Mouse (Mus musculus) stomach, embryonic 15.5 days (tissue): ENCODE measurements around the gene AA467197. TPM values are rescaled to one million over a fixed set of nuclear protein-coding genes. Genes with fewer than 3 reads are reported as not detected.

Experiments used
- ATAC-seq: fragments of 200-750 bp; cut with Nextera tagmentation; 2 replicates; pipeline ENCODE4 v1.8.0; 2017; ENCODE audit warnings: low read depth, moderate number of reproducible peaks, moderate TSS enrichment; ENCODE audit not compliant: insufficient read depth, low FRiP score
- H3K27ac ChIP-seq: fragments of 300-500 bp; sonication (generic); 2 replicates; pipeline ENCODE4 v1.5.1; 2015; ENCODE audit warnings: mild to moderate bottlenecking, inconsistent platforms
- H3K27me3 ChIP-seq: fragments of 300-500 bp; sonication (generic); replicated peaks from 2 replicates; pipeline ENCODE4 v1.6.1; 2015; ENCODE audit warnings: inconsistent platforms
- H3K36me3 ChIP-seq: fragments of 300-500 bp; sonication (generic); 2 replicates; pipeline ENCODE4 v1.6.1; 2015; ENCODE audit warnings: inconsistent platforms
- H3K4me1 ChIP-seq: fragments of 300-500 bp; sonication (generic); 2 replicates; pipeline ENCODE4 v1.6.1; 2015; ENCODE audit warnings: inconsistent platforms
- H3K4me2 ChIP-seq: fragments of 300-500 bp; sonication (generic); 2 replicates; pipeline ENCODE4 v1.6.1; 2015; ENCODE audit warnings: mild to moderate bottlenecking, inconsistent platforms
- H3K4me3 ChIP-seq: fragments of 300-500 bp; sonication (generic); replicated peaks from 2 replicates; pipeline ENCODE4 v1.5.1; 2015; ENCODE audit warnings: inconsistent platforms
- H3K9ac ChIP-seq: fragments of 300-500 bp; sonication (generic); 2 replicates; pipeline ENCODE4 v1.6.1; 2015; ENCODE audit warnings: inconsistent platforms
- H3K9me3 ChIP-seq: fragments of 300-500 bp; sonication (generic); 2 replicates; pipeline ENCODE4 v1.6.1; 2016; ENCODE audit warnings: inconsistent platforms
- WGBS: fragments of 180-500 bp; shearing (Covaris S2); methylation state at CpG from one replicate; pipeline ENCODE4 v1.1.7; 2015; 5-methylcytosine and 5-hydroxymethylcytosine counted together
- polyA plus RNA-seq: library from polyadenylated mRNA; unstranded; fragments of >200 nt; fragmentation: Nextera tagmentation; extraction: Ambion mirVana; gene quantifications from 2 replicates; pipeline ENCODE4 v1.2.1, GENCODE M21; 2015

Gene AA467197
- polyA plus RNA-seq = 12.2 and 15.2 TPM in 2 replicates

DNA sequence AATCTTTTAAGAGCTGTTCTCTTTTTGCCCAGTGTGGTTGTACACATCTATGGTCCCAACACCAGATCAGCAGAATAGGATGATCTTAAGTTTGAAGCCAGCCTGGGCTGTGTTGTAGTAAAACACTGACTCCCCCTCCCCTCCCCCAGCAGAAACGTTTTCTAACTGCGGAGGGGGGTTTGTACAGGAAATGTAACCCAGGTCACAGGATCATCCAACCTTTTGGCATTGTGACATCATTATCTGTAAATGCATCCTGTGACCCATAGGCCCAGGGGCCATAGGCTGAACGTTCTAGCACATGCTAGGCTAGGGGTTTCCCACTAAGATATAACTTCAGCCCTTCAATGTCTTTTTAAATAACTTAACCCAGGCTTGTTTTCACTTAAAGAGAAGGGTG is at the start of gene AA467197:
Gene AA467197, plus strand, starts transcription at position 301 of the 400 bp plus-strand sequence.
- WGBS = 40% methylated on average over 3 of the region's 3 CpGs

DNA sequence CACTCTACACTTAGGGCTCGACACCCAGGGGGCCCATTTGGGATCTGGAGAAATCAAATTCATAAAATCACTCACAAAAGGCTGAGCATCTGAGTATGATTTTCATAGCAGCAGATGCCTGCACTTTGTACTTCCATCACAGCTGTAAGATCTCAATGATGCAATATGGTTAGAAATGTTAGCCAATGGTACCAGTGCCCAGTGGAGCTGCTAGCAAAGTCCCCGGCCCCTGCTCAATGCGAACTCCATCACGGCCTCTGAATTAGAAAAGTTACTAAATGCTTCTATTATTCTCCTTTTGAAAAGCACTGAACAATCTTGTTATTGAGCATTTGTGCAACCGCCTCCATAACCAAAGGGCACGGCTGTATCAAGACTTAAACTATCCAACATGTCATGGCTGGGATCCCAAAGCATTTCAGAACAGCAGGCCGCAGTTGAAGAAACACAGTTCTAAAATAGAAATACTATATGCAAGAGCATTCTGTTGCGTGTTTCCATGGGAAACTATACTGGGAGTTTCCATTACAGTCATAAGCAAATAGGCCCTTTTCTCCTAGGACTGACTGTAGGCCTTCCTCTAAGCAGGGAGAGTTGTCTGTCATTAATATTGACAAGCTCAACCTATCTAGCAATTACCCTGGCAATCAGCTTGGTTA is 48.8 kb upstream of the AA467197 start:
- Histone ChIP-seq H3K9me3 (no peaks in the 10 kb centered on the region), H3K4me1 (no peaks in the 10 kb centered on the region), H3K4me2 (no peak overlapping the region), H3K9ac (no peak overlapping the region), H3K27ac (no peak overlapping the region), H3K27me3 (no peaks in the 10 kb centered on the region), H3K4me3 (no peak overlapping the region), H3K36me3 (no peaks in the 10 kb centered on the region)
- 83% methylated on average over 8 of the region's 8 CpGs for WGBS
- ATAC-seq = no peak

More for the DNA sequence above, at the start of gene AA467197:
- H3K9ac ChIP-seq = no peak within 1 kb of the TSS
- no peak within 1 kb of the TSS for H3K27ac ChIP-seq
- H3K36me3 ChIP-seq = peaks cover 7% of the 10 kb centered on the region; the same call in 1 of the 2 replicates
- 0 out of 2 replicates have a peak, but pooled peaks cover 3% of the 10 kb centered on the region for H3K27me3 ChIP-seq
- peak within 1 kb of the TSS; percentile 44 for H3K4me3 ChIP-seq
- peak within 1 kb of the TSS; percentile 83 for H3K4me2 ChIP-seq
- H3K4me1 ChIP-seq = peaks cover 9% of the 10 kb centered on the region; the same call in 1 of the 2 replicates
- no peaks in the 10 kb centered on the region for H3K9me3 ChIP-seq
- ATAC-seq = no peak

- H3K9me3 ChIP-seq = no peaks in the 10 kb centered on the region
- H3K4me2 ChIP-seq = no peak overlapping the region
- WGBS = 60% methylated on average over 1 of the region's 1 CpGs
- H3K9ac ChIP-seq = no peak overlapping the region
- no peak overlapping the region for H3K4me3 ChIP-seq
- no peaks in the 10 kb centered on the region for H3K4me1 ChIP-seq
- ATAC-seq = no peak
- H3K27ac ChIP-seq = no peak overlapping the region
- no peaks in the 10 kb centered on the region for H3K27me3 ChIP-seq
- H3K36me3 ChIP-seq = no peaks in the 10 kb centered on the region
Observed at GRCm38 (mm10) chr2:122590351-122590750, 46.4 kb upstream of the AA467197 start.

DNA sequence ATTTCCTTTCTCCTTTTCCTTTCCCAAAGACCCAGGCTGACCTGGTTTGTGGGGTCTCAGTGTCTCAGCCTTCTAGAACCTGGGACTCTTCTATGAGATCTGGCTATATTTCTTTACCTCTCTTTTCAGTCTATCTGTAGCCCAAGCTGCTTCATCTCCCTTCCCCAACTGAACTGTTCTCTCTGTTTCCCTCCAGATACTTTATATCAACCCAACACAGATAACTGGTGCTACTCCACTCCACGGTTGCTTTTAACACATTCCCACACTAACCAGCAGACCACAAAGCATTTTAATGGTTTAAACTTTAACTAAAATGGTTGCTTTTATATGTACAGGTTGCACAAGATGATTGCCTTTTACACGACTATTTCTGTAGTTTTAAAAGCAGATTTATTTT is 45.6 kb upstream of the AA467197 start:
- Histone ChIP-seq H3K27me3 (no peaks in the 10 kb centered on the region), H3K4me2 (no peak overlapping the region), H3K27ac (no peak overlapping the region), H3K4me3 (no peak overlapping the region), H3K4me1 (no peaks in the 10 kb centered on the region), H3K9me3 (no peaks in the 10 kb centered on the region), H3K9ac (no peak overlapping the region), H3K36me3 (no peaks in the 10 kb centered on the region)
- WGBS = 45% methylated on average over 2 of the region's 2 CpGs
- ATAC-seq = no peak

- no peak for ATAC-seq
- Histone ChIP-seq H3K27ac (no peak overlapping the region), H3K4me1 (no peaks in the 10 kb centered on the region), H3K27me3 (no peaks in the 10 kb centered on the region), H3K36me3 (no peaks in the 10 kb centered on the region), H3K4me3 (no peak overlapping the region), H3K4me2 (no peak overlapping the region), H3K9ac (no peak overlapping the region), H3K9me3 (no peaks in the 10 kb centered on the region)
- WGBS = 87% methylated on average over 16 of the region's 16 CpGs
Observed at GRCm38 (mm10) chr2:122595461-122595860, 41.3 kb upstream of the AA467197 start.

- H3K4me1 ChIP-seq = no peaks in the 10 kb centered on the region
- H3K9me3 ChIP-seq = no peaks in the 10 kb centered on the region
- no peak for ATAC-seq
- 84% methylated on average over 2 of the region's 2 CpGs for WGBS
- H3K27ac ChIP-seq = no peak overlapping the region
- H3K4me3 ChIP-seq = no peak overlapping the region
- no peaks in the 10 kb centered on the region for H3K36me3 ChIP-seq
- H3K27me3 ChIP-seq = no peaks in the 10 kb centered on the region
- H3K9ac ChIP-seq = no peak overlapping the region
- H3K4me2 ChIP-seq = no peak overlapping the region
Observed at GRCm38 (mm10) chr2:122599736-122600135, 37.0 kb upstream of the AA467197 start.

DNA sequence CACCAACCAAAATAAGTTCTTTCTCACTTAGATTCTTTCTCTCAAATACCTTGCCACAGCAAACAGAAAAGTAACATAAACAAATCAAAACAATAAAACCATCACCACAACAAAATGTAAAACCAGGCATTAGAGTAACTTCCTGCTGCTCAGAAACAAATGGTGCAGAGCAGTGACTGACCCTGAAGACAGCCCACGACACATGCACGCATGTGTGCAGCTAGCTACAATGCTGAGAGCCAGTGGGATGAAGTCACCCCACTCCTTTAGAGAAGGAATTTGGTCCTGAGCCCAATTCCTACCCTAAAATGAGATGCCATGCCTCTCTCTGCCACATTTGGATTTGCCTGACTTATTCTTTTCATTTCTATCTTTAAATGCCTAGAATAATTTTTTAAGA is 35.4 kb upstream of the AA467197 start:
- Histone ChIP-seq H3K27me3 (no peaks in the 10 kb centered on the region), H3K27ac (no peak overlapping the region), H3K9ac (no peak overlapping the region), H3K4me1 (no peaks in the 10 kb centered on the region), H3K4me3 (no peak overlapping the region), H3K36me3 (no peaks in the 10 kb centered on the region), H3K9me3 (no peaks in the 10 kb centered on the region), H3K4me2 (no peak overlapping the region)
- no peak for ATAC-seq
- 73% methylated on average over 2 of the region's 2 CpGs for WGBS

DNA sequence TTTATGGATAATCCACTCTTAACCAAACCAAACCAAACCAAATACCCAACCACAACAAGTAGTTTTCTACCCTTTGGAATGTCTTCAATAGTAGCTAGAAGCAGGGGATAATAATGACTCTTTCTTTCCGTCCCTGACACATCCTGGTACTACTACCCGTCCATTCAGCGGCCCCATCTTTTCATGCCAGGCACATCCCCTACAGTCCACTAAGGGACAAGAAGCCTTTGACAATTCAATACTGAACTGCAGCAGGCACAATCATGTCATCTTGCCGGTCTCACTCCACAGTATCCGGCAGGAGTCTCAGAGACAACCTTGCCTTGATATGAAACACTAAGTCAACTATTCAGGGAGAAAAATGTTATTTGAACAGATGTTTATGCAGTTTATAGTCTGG is 31.0 kb upstream of the AA467197 start:
- H3K4me1 ChIP-seq = 0 out of 2 replicates have a peak, but pooled peaks cover 3% of the 10 kb centered on the region
- WGBS = 73% methylated on average over 5 of the region's 5 CpGs
- no peak overlapping the region for H3K4me3 ChIP-seq
- 0 out of 2 replicates have a peak, but pooled peaks cover 3% of the 10 kb centered on the region for H3K27me3 ChIP-seq
- H3K9me3 ChIP-seq = no peaks in the 10 kb centered on the region
- H3K9ac ChIP-seq = no peak overlapping the region
- ATAC-seq = no peak
- H3K36me3 ChIP-seq = no peaks in the 10 kb centered on the region
- no peak overlapping the region for H3K27ac ChIP-seq
- no peak overlapping the region for H3K4me2 ChIP-seq

- 0 out of 2 replicates have a peak, but pooled peaks cover 4% of the 10 kb centered on the region for H3K4me1 ChIP-seq
- H3K4me3 ChIP-seq = no peak overlapping the region
- no peak overlapping the region for H3K9ac ChIP-seq
- H3K4me2 ChIP-seq = no peak overlapping the region
- no peaks in the 10 kb centered on the region for H3K36me3 ChIP-seq
- no peak overlapping the region for H3K27ac ChIP-seq
- 0 out of 2 replicates have a peak, but pooled peaks cover 12% of the 10 kb centered on the region for H3K27me3 ChIP-seq
- H3K9me3 ChIP-seq = no peaks in the 10 kb centered on the region
- 68% methylated on average over 9 of the region's 9 CpGs for WGBS
- ATAC-seq = no peak
Observed at GRCm38 (mm10) chr2:122608820-122609219, 28.0 kb upstream of the AA467197 start.

- Histone ChIP-seq H3K36me3 (no peaks in the 10 kb centered on the region), H3K27ac (no peak within 1 kb of the TSS), H3K9ac (no peak within 1 kb of the TSS; the same call in 1 of the 2 replicates), H3K4me2 (peak within 1 kb of the TSS; percentile 84), H3K9me3 (no peaks in the 10 kb centered on the region), H3K27me3 (0 out of 2 replicates have a peak, but pooled peaks cover 12% of the 10 kb centered on the region), H3K4me3 (peak within 1 kb of the TSS; percentile 47), H3K4me1 (0 out of 2 replicates have a peak, but pooled peaks cover 4% of the 10 kb centered on the region)
- ATAC-seq = peak; percentile 91; the same call in 1 of the 2 replicates
- 3% methylated on average over 47 of the region's 48 CpGs for WGBS
Observed at GRCm38 (mm10) chr2:122610746-122611653, 25.8 kb upstream of the AA467197 start, which contains the start of gene Gatm. Gene Gatm, minus strand, starts transcription at chr2:122611303.

GRCm38 (mm10) chr2:122611654-122611973 is 25.2 kb upstream of the AA467197 start:
- H3K4me1 ChIP-seq = 0 out of 2 replicates have a peak, but pooled peaks cover 4% of the 10 kb centered on the region
- peak overlapping the region; percentile 47 for H3K4me3 ChIP-seq
- H3K27ac ChIP-seq = no peak overlapping the region
- WGBS = 83% methylated on average over 4 of the region's 4 CpGs
- H3K9ac ChIP-seq = no peak overlapping the region
- 0 out of 2 replicates have a peak, but pooled peaks cover 12% of the 10 kb centered on the region for H3K27me3 ChIP-seq
- H3K4me2 ChIP-seq = peak overlapping the region; percentile 84
- H3K36me3 ChIP-seq = no peaks in the 10 kb centered on the region
- no peak for ATAC-seq
- H3K9me3 ChIP-seq = no peaks in the 10 kb centered on the region

- WGBS = 66% methylated on average over 6 of the region's 6 CpGs
- 0 out of 2 replicates have a peak, but pooled peaks cover 7% of the 10 kb centered on the region for H3K27me3 ChIP-seq
- no peaks in the 10 kb centered on the region for H3K4me1 ChIP-seq
- no peak overlapping the region for H3K4me2 ChIP-seq
- ATAC-seq = no peak
- H3K4me3 ChIP-seq = no peak overlapping the region
- no peaks in the 10 kb centered on the region for H3K9me3 ChIP-seq
- H3K36me3 ChIP-seq = no peaks in the 10 kb centered on the region
- H3K9ac ChIP-seq = no peak overlapping the region
- H3K27ac ChIP-seq = no peak overlapping the region
Observed at GRCm38 (mm10) chr2:122616237-122616636, 20.5 kb upstream of the AA467197 start.
